Mouse (Mus musculus): ENCODE data around the gene Gm45717. TPM values are rescaled to one million over a fixed set of nuclear protein-coding genes. Genes with fewer than 3 reads are reported as not detected.
A peak's percentile ranks its signal among the peaks of the same experiment; 100 is the strongest.
"Not testable (repeated sequence)": the region's sequence is repeated elsewhere in the genome, so short reads cannot be mapped to it uniquely, and the experiment has no call there.

Gm45717 gene
- polyA plus RNA-seq, 2 experiments, result not detected

GRCm38 (mm10) chr7:140974940-140975339 lies 19.2 kb upstream of the Gm45717 start:
- Histone ChIP-seq H3K4me1 (replicated peaks; ENCODE audit: control insufficient read depth in 2 of 2, insufficient read depth in 2 of 2, low read length in 1 of 2) (peaks cover 0 to 15% of the 10 kb centered on the region in 2 experiments; a peak in 2 of 4 replicates), H3K4me3 (ENCODE audit: insufficient read depth in 1 of 2, low read depth in 2 of 2, low read length in 2 of 2) (no peak overlapping the region), H3K4me2 (ENCODE audit: low read depth) (no peak overlapping the region), H3K9me3 (ENCODE audit: control insufficient read depth, low read length) (no peaks in the 10 kb centered on the region), H3K27ac (no peak overlapping the region), H3K27me3 (ENCODE audit: control insufficient read depth, insufficient read depth, low read length) (no peaks in the 10 kb centered on the region), H3K36me3 (replicated peaks; ENCODE audit: control insufficient read depth, insufficient read depth, low read depth) (no peaks in the 10 kb centered on the region), H3K9ac (replicated peaks) (no peak overlapping the region)
- WGBS (ENCODE audit: insufficient replicate concordance), result 23% methylated on average over 9 of the region's 9 CpGs
- TF ChIP-seq CTCF (IDR thresholded peaks at IDR 0.05; ENCODE audit: low read depth) (no peak), EP300 (IDR thresholded peaks at IDR 0.05; ENCODE audit: low read depth) (no peak)
- ATAC-seq (ENCODE audit: insufficient read depth) (no peak), DNase-seq (ENCODE audit: low read depth in 3 of 3, low spot score in 3 of 3) (no peak)

- H3K9me3 ChIP-seq (ENCODE audit: control insufficient read depth, low read length), result no peaks in the 10 kb centered on the region
- ATAC-seq (ENCODE audit: insufficient read depth) (no peak), DNase-seq (ENCODE audit: low read depth in 3 of 3, low spot score in 3 of 3) (no peak)
- H3K4me3 ChIP-seq (ENCODE audit: insufficient read depth in 1 of 2, low read depth in 2 of 2, low read length in 2 of 2), result no peak overlapping the region
- H3K4me1 ChIP-seq (replicated peaks; ENCODE audit: control insufficient read depth in 2 of 2, insufficient read depth in 2 of 2, low read length in 1 of 2), result peaks cover 0 to 18% of the 10 kb centered on the region in 2 experiments; a peak in 2 of 4 replicates
- TF ChIP-seq EP300 (IDR thresholded peaks at IDR 0.05; ENCODE audit: low read depth) (no peak), CTCF (IDR thresholded peaks at IDR 0.05; ENCODE audit: low read depth) (no peak)
- H3K36me3 ChIP-seq (replicated peaks; ENCODE audit: control insufficient read depth, insufficient read depth, low read depth), result no peaks in the 10 kb centered on the region
- 52% methylated on average over 14 of the region's 14 CpGs for WGBS (ENCODE audit: insufficient replicate concordance)
- H3K4me2 ChIP-seq (ENCODE audit: low read depth), result no peak overlapping the region
- no peak overlapping the region for H3K9ac ChIP-seq (replicated peaks)
- no peak overlapping the region for H3K27ac ChIP-seq
- no peaks in the 10 kb centered on the region for H3K27me3 ChIP-seq (ENCODE audit: control insufficient read depth, insufficient read depth, low read length)
These were observed 17.8 kb upstream of the Gm45717 start for GRCm38 (mm10) chr7:140973396-140974165.

GRCm38 (mm10) chr7:140971479-140972171 lies 15.9 kb upstream of the Gm45717 start:
- DNase-seq (ENCODE audit: low read depth in 3 of 3, low spot score in 3 of 3), result no peak
- 72% methylated on average over 8 of the region's 8 CpGs for WGBS (ENCODE audit: insufficient replicate concordance)
- H3K4me2 ChIP-seq (ENCODE audit: low read depth), result no peak overlapping the region
- no peak overlapping the region for H3K9ac ChIP-seq (replicated peaks)
- H3K4me3 ChIP-seq (ENCODE audit: insufficient read depth in 1 of 2, low read depth in 2 of 2, low read length in 2 of 2), result no peak overlapping the region
- H3K4me1 ChIP-seq (replicated peaks; ENCODE audit: control insufficient read depth in 2 of 2, insufficient read depth in 2 of 2, low read length in 1 of 2), result peaks cover 0 to 26% of the 10 kb centered on the region in 2 experiments; a peak in 2 of 4 replicates
- no peak for ATAC-seq (ENCODE audit: insufficient read depth)
- no peak overlapping the region for H3K27ac ChIP-seq
- TF ChIP-seq EP300 (IDR thresholded peaks at IDR 0.05; ENCODE audit: low read depth) (no peak), CTCF (IDR thresholded peaks at IDR 0.05; ENCODE audit: low read depth) (no peak)
- H3K9me3 ChIP-seq (ENCODE audit: control insufficient read depth, low read length), result no peaks in the 10 kb centered on the region
- no peaks in the 10 kb centered on the region for H3K27me3 ChIP-seq (ENCODE audit: control insufficient read depth, insufficient read depth, low read length)
- no peaks in the 10 kb centered on the region for H3K36me3 ChIP-seq (replicated peaks; ENCODE audit: control insufficient read depth, insufficient read depth, low read depth)

GRCm38 (mm10) chr7:140970931-140971330 lies 15.2 kb upstream of the Gm45717 start:
- Histone ChIP-seq H3K4me3 (ENCODE audit: insufficient read depth in 1 of 2, low read depth in 2 of 2, low read length in 2 of 2) (no peak overlapping the region), H3K4me2 (ENCODE audit: low read depth) (no peak overlapping the region), H3K4me1 (replicated peaks; ENCODE audit: control insufficient read depth in 2 of 2, insufficient read depth in 2 of 2, low read length in 1 of 2) (peaks cover 0 to 26% of the 10 kb centered on the region in 2 experiments; a peak in 2 of 4 replicates), H3K9me3 (ENCODE audit: control insufficient read depth, low read length) (no peaks in the 10 kb centered on the region), H3K27me3 (ENCODE audit: control insufficient read depth, insufficient read depth, low read length) (no peaks in the 10 kb centered on the region), H3K27ac (no peak overlapping the region), H3K36me3 (replicated peaks; ENCODE audit: control insufficient read depth, insufficient read depth, low read depth) (no peaks in the 10 kb centered on the region), H3K9ac (replicated peaks) (no peak overlapping the region)
- peak; percentile 13; the same call in 1 of the 2 replicates for ATAC-seq (ENCODE audit: insufficient read depth)
- TF ChIP-seq EP300 (IDR thresholded peaks at IDR 0.05; ENCODE audit: low read depth) (no peak), CTCF (IDR thresholded peaks at IDR 0.05; ENCODE audit: low read depth) (no peak)
- WGBS (ENCODE audit: insufficient replicate concordance), result 37% methylated on average over 7 of the region's 7 CpGs
- no peak for DNase-seq (ENCODE audit: low read depth in 3 of 3, low spot score in 3 of 3)

- H3K27ac ChIP-seq; ATAC-seq (ENCODE audit: insufficient read depth); DNase-seq (ENCODE audit: low read depth in 3 of 3, low spot score in 3 of 3); H3K4me2 ChIP-seq (ENCODE audit: low read depth); H3K36me3 ChIP-seq (replicated peaks; ENCODE audit: control insufficient read depth, insufficient read depth, low read depth); H3K9me3 ChIP-seq (ENCODE audit: control insufficient read depth, low read length); H3K27me3 ChIP-seq (ENCODE audit: control insufficient read depth, insufficient read depth, low read length); H3K9ac ChIP-seq (replicated peaks); H3K4me3 ChIP-seq (ENCODE audit: insufficient read depth in 1 of 2, low read depth in 2 of 2, low read length in 2 of 2): not testable (repeated sequence)
- 20% methylated on average over 3 of the region's 3 CpGs for WGBS (ENCODE audit: insufficient replicate concordance)
- H3K4me1 ChIP-seq (replicated peaks; ENCODE audit: control insufficient read depth in 2 of 2, insufficient read depth in 2 of 2, low read length in 1 of 2), result peaks cover 0 to 22% of the 10 kb centered on the region in 2 experiments; a peak in 2 of 4 replicates
These were observed 13.0 kb upstream of the Gm45717 start for GRCm38 (mm10) chr7:140968710-140969109.

All from liver, embryonic 14.5 days (tissue).